Mouse (Mus musculus) liver, embryonic 11.5 days (tissue): ENCODE results near the gene Tmtc1. TPM values are rescaled to one million over a fixed set of nuclear protein-coding genes. Genes with fewer than 3 reads are reported as not detected.

ENCODE experiments used
- ATAC-seq: fragments of 200-750 bp; cut with Nextera tagmentation; replicated peaks from 2 replicates; pipeline ENCODE4 v1.8.0; 2017; ENCODE audit warnings: moderate number of reproducible peaks, mild to moderate bottlenecking, moderate TSS enrichment, moderate library complexity; ENCODE audit not compliant: low FRiP score
- DNase-seq: peaks from one replicate; pipeline ENCODE4 v3.0.0-alpha.2; 2017; ENCODE audit warnings: low spot score
- H3K27ac ChIP-seq: fragments of 300-500 bp; sonication (generic); 2 replicates; pipeline ENCODE4 v1.5.1; 2014; ENCODE audit warnings: mild to moderate bottlenecking, low read depth, low read length, control low read depth
- H3K27me3 ChIP-seq: fragments of 300-500 bp; sonication (generic); replicated peaks from 2 replicates; pipeline ENCODE4 v1.6.1; 2014; ENCODE audit warnings: low read length, mixed read lengths; ENCODE audit not compliant: control insufficient read depth, insufficient read depth
- H3K36me3 ChIP-seq: fragments of 300-500 bp; sonication (generic); 2 replicates; pipeline ENCODE4 v1.6.1; 2014; ENCODE audit warnings: mild to moderate bottlenecking, low read length, moderate library complexity, mixed read lengths; ENCODE audit not compliant: control insufficient read depth, insufficient read depth
- H3K4me1 ChIP-seq: fragments of 300-500 bp; sonication (generic); replicated peaks from 2 replicates; pipeline ENCODE4 v1.6.1; 2014; ENCODE audit warnings: low read length, mixed read lengths; ENCODE audit not compliant: control insufficient read depth, insufficient read depth
- H3K4me2 ChIP-seq: fragments of 300-500 bp; sonication (generic); 2 replicates; pipeline ENCODE4 v1.6.1; 2014; ENCODE audit warnings: mild to moderate bottlenecking, control low read depth, moderate library complexity
- H3K4me3 ChIP-seq: fragments of 300-500 bp; sonication (generic); 2 replicates; pipeline ENCODE4 v1.5.1; 2014; ENCODE audit warnings: low read depth, low read length, control low read depth
- H3K9ac ChIP-seq: fragments of 300-500 bp; sonication (generic); 2 replicates; pipeline ENCODE4 v1.6.1; 2014; ENCODE audit warnings: low read depth, low read length, control low read depth
- H3K9me3 ChIP-seq: fragments of 300-500 bp; sonication (generic); 2 replicates; pipeline ENCODE4 v1.6.1; 2016; ENCODE audit warnings: low read length, inconsistent platforms, mixed read lengths; ENCODE audit not compliant: control insufficient read depth
- WGBS: fragments of 180-500 bp; shearing (Covaris S2); extraction: QIAGEN DNeasy Blood & Tissue Kit; methylation state at CpG from one replicate; pipeline ENCODE4 v1.1.7; 2014; 5-methylcytosine and 5-hydroxymethylcytosine counted together
- polyA plus RNA-seq: library from polyadenylated mRNA; unstranded; fragments of >200 nt; fragmentation: Nextera tagmentation; extraction: Ambion mirVana; gene quantifications from 2 replicates; pipeline ENCODE4 v1.2.1, GENCODE M21; 2014

Tmtc1 gene
- polyA plus RNA-seq, 1 experiment from 2014 or later = 0.58 TPM

- Histone ChIP-seq H3K9ac (no peak overlapping the region), H3K36me3 (no peaks in the 10 kb centered on the region), H3K27ac (no peak overlapping the region), H3K4me2 (no peak overlapping the region), H3K27me3 (no peaks in the 10 kb centered on the region), H3K9me3 (no peaks in the 10 kb centered on the region), H3K4me3 (no peak overlapping the region), H3K4me1 (no peaks in the 10 kb centered on the region)
- DNase-seq (no peak), ATAC-seq (no peak)
- WGBS = 73% methylated on average over 3 of the region's 3 CpGs
These were observed 69.2 kb downstream of the Tmtc1 start for GRCm38 (mm10) chr6:148375015-148375414.

GRCm38 (mm10) chr6:148373444-148373843 lies 70.7 kb downstream of the Tmtc1 start:
- no peak overlapping the region for H3K4me2 ChIP-seq
- no peaks in the 10 kb centered on the region for H3K9me3 ChIP-seq
- no peaks in the 10 kb centered on the region for H3K4me1 ChIP-seq
- no peak overlapping the region for H3K27ac ChIP-seq
- ATAC-seq = no peak
- H3K9ac ChIP-seq = no peak overlapping the region
- WGBS = 54% methylated on average over 2 of the region's 2 CpGs
- no peaks in the 10 kb centered on the region for H3K36me3 ChIP-seq
- DNase-seq = no peak
- no peak overlapping the region for H3K4me3 ChIP-seq
- H3K27me3 ChIP-seq = no peaks in the 10 kb centered on the region

GRCm38 (mm10) chr6:148371223-148371622 lies 73.0 kb downstream of the Tmtc1 start:
- Histone ChIP-seq H3K27me3 (no peaks in the 10 kb centered on the region), H3K9ac (no peak overlapping the region), H3K4me3 (no peak overlapping the region), H3K36me3 (no peaks in the 10 kb centered on the region), H3K4me2 (no peak overlapping the region), H3K4me1 (no peaks in the 10 kb centered on the region), H3K27ac (no peak overlapping the region), H3K9me3 (no peaks in the 10 kb centered on the region)
- DNase-seq = no peak
- 0 out of 2 replicates have a peak, but pooled peaks have one; percentile 26 for ATAC-seq

- no peak overlapping the region for H3K4me2 ChIP-seq
- WGBS = 52% methylated on average over 4 of the region's 4 CpGs
- H3K27ac ChIP-seq = no peak overlapping the region
- H3K9ac ChIP-seq = no peak overlapping the region
- H3K4me1 ChIP-seq = no peaks in the 10 kb centered on the region
- H3K4me3 ChIP-seq = no peak overlapping the region
- no peaks in the 10 kb centered on the region for H3K9me3 ChIP-seq
- no peak for DNase-seq
- no peak for ATAC-seq
- H3K27me3 ChIP-seq = no peaks in the 10 kb centered on the region
- no peaks in the 10 kb centered on the region for H3K36me3 ChIP-seq
These were observed 77.1 kb downstream of the Tmtc1 start for GRCm38 (mm10) chr6:148367094-148367539.

- Histone ChIP-seq H3K36me3 (no peaks in the 10 kb centered on the region), H3K4me1 (no peaks in the 10 kb centered on the region), H3K9me3 (no peaks in the 10 kb centered on the region), H3K9ac (no peak overlapping the region), H3K4me2 (no peak overlapping the region), H3K27me3 (no peaks in the 10 kb centered on the region), H3K4me3 (no peak overlapping the region), H3K27ac (no peak overlapping the region)
- DNase-seq (no peak), ATAC-seq (no peak)
- WGBS = 76% methylated on average over 1 of the region's 1 CpGs
These were observed 77.6 kb downstream of the Tmtc1 start for GRCm38 (mm10) chr6:148366629-148367028.

GRCm38 (mm10) chr6:148363162-148363561 lies 81.0 kb downstream of the Tmtc1 start:
- Histone ChIP-seq H3K27ac (no peak overlapping the region), H3K36me3 (no peaks in the 10 kb centered on the region), H3K9ac (no peak overlapping the region), H3K27me3 (no peaks in the 10 kb centered on the region), H3K9me3 (no peaks in the 10 kb centered on the region), H3K4me3 (no peak overlapping the region), H3K4me2 (no peak overlapping the region), H3K4me1 (no peaks in the 10 kb centered on the region)
- DNase-seq = no peak
- WGBS = 58% methylated on average over 1 of the region's 1 CpGs
- no peak for ATAC-seq

GRCm38 (mm10) chr6:148362475-148362874 lies 81.7 kb downstream of the Tmtc1 start:
- Histone ChIP-seq H3K36me3 (no peaks in the 10 kb centered on the region), H3K4me2 (no peak overlapping the region), H3K9ac (no peak overlapping the region), H3K4me1 (no peaks in the 10 kb centered on the region), H3K27me3 (no peaks in the 10 kb centered on the region), H3K9me3 (no peaks in the 10 kb centered on the region), H3K27ac (no peak overlapping the region), H3K4me3 (no peak overlapping the region)
- WGBS = 53% methylated on average over 3 of the region's 3 CpGs
- no peak for DNase-seq
- no peak for ATAC-seq

GRCm38 (mm10) chr6:148359348-148359905 lies 84.8 kb downstream of the Tmtc1 start:
- WGBS = 85% methylated on average over 7 of the region's 7 CpGs
- no peak overlapping the region for H3K9ac ChIP-seq

GRCm38 (mm10) chr6:148358580-148359246 lies 85.5 kb downstream of the Tmtc1 start:
- WGBS = 70% methylated on average over 8 of the region's 12 CpGs
- peaks cover 4% of the 10 kb centered on the region; the same call in 1 of the 2 replicates for H3K9me3 ChIP-seq
- ATAC-seq = no peak
- no peaks in the 10 kb centered on the region for H3K4me1 ChIP-seq
- no peak overlapping the region for H3K4me3 ChIP-seq
- H3K4me2 ChIP-seq = no peak overlapping the region
- no peak overlapping the region for H3K9ac ChIP-seq
- H3K27me3 ChIP-seq = no peaks in the 10 kb centered on the region
- H3K36me3 ChIP-seq = no peaks in the 10 kb centered on the region; the same call in 1 of the 2 replicates
- no peak for DNase-seq
- H3K27ac ChIP-seq = no peak overlapping the region

More at GRCm38 (mm10) chr6:148359348-148359905, 84.8 kb downstream of the Tmtc1 start:
- H3K4me2 ChIP-seq = no peak overlapping the region
- ATAC-seq (no peak), DNase-seq (no peak)
- no peak overlapping the region for H3K27ac ChIP-seq
- no peak overlapping the region for H3K4me3 ChIP-seq
- no peaks in the 10 kb centered on the region for H3K27me3 ChIP-seq
- peaks cover 2% of the 10 kb centered on the region; the same call in 1 of the 2 replicates for H3K9me3 ChIP-seq
- H3K36me3 ChIP-seq = no peaks in the 10 kb centered on the region; the same call in 1 of the 2 replicates
- H3K4me1 ChIP-seq = no peaks in the 10 kb centered on the region
